Mouse (Mus musculus): Measurements from ENCODE around the gene Dennd1a.
A peak's percentile ranks its signal among the peaks of the same experiment; 100 is the strongest.

Dennd1a gene

GRCm38 (mm10) chr2:37837542-37837941, 449.6 kb downstream of the Dennd1a start:
- DNase-seq (ENCODE audit: extremely low spot score, low read depth, low spot score): no peak

GRCm38 (mm10) chr2:37836926-37837325, 450.3 kb downstream of the Dennd1a start:
- no peak for DNase-seq (ENCODE audit: extremely low spot score, low read depth, low spot score)

GRCm38 (mm10) chr2:37832253-37832652, 454.9 kb downstream of the Dennd1a start:
- no peak for DNase-seq (ENCODE audit: extremely low spot score, low read depth, low spot score)

- no peak for DNase-seq (ENCODE audit: extremely low spot score, low read depth, low spot score)
Measured at GRCm38 (mm10) chr2:37829758-37830275, 457.4 kb downstream of the Dennd1a start.

DNA sequence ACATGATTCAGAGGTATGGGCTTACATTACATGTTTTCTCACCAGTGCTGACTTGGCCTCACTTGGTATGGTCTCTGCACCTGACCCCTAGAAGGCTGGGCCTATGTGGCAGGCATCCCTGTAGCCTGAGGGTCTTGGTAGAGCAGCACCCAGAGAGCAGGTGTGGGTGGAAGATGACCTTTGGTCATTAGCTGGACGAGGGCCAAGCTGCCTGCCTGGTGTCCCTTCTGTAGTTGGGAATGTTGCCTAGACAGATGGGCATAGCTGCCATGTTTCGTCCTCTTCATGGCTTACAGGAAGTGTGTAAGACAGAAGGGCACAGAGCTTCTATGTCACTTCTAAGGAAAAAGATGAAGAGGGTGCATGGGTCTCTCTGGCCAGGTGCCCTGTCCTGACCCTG, 463.4 kb downstream of the Dennd1a start:
- DNase-seq (ENCODE audit: extremely low spot score, low read depth, low spot score): no peak

GRCm38 (mm10) chr2:37822122-37822521, 465.1 kb downstream of the Dennd1a start:
- no peak for DNase-seq (ENCODE audit: extremely low spot score, low read depth, low spot score)

DNA sequence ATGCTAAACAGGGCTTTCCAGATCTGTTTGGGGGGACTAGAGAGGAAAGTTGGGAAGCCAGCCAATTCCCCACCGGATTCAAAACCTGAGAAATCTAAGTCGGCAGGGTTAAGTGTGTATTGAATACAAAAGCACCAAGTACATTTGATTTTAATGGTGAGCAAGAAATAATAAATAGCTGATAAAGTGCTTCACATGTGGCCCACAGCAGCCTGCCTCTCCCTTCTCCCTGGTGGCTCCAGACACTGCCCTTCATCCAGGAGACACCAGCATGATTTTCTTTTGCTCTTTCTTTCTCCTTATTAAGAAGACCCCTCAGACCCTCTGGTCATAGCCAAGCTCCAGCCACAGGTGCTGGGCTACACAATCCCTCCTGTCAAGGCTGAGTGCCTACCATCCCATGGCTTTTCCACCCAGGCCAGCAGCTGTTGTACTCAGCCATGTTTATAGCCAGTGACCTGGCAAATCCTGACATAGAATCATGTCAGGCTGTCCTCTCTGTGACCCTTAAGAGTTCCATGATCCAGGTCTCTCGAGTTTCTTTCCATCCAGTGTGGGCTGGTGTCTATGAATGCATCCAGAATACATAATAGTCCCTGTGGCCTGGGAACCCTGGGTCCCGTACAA, 467.6 kb downstream of the Dennd1a start:
- no peak for DNase-seq (ENCODE audit: extremely low spot score, low read depth, low spot score)

DNA sequence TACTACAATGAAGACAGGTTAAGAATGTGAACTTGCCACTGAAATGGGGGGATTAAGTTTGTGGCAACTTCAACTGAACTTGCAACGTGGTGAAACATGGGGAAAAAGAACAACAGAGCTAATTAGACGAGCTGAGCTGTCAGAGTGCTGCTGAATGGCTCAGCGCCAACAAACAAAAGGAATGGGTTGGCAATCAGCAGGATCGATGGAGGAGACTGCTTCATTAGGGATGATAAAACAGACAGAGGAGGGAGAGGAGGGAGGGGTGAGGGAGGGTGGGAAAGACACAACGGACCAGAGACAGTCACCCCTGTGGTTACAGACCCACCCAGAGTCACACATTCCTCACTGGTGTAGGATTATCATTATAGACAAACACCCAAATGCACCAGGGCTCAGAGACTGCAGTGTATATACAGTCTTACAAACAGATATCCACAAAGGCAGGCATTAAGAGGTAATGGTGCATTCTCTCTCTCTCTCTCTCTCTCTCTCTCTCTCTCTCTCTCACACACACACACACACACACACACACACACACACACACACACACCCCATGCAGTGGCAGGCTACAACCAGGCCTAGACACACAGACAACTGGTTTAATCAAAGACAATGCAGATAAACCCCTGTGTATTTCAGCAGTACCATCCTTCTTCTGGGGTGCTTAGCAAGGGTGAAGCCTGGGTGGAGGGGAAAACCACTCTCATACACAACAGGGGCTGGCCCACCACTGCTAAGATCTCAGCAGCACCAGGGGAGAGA, 468.2 kb downstream of the Dennd1a start:
- no peak for DNase-seq (ENCODE audit: extremely low spot score, low read depth, low spot score)

DNA sequence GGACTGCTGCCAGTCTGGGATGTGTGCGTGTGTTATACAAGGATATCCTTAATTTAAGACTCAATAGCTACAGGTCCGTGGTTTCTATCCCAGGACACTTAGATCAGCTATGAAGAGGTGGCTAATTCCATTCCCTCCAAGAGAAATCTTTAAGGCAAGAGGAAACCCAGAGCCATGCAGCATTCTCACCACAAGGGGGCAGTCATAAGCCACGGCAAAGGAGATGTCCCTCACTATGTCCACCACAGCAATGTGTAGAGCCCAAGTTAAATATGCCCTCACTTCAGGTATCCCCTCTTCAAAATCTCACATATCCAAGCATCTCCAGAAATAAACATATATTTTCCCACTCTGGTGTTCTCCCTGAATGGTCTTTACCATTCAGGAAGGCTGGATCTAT, 471.5 kb downstream of the Dennd1a start:
- peak; percentile 72 for DNase-seq (ENCODE audit: extremely low spot score, low read depth, low spot score)

DNA sequence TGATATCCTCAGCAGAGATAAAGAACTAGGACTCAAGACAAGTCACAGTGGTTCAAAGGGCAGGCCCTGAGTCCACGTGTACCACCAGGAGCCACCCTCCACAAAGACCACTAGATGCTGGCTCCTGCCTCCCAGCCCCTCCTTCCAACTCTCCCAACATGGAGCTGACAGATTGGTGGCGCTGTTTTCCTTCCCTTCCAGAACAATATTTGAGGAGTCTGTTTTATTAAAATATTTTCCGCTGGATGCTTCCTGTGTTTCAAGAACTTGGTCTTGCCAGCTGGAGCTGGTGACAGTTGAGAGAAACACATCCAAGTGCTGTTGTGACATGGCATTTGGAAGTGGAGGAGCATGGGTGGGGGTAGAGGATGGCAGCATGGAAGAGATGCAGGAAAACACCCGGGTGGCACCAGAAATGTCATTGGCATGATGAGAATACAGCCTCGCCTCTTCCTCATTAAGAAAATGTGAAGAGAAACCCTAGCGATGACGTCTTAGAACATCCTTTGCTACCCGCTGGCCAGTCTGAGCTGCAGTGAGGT, 472.3 kb downstream of the Dennd1a start:
- no peak for DNase-seq (ENCODE audit: extremely low spot score, low read depth, low spot score)

DNA sequence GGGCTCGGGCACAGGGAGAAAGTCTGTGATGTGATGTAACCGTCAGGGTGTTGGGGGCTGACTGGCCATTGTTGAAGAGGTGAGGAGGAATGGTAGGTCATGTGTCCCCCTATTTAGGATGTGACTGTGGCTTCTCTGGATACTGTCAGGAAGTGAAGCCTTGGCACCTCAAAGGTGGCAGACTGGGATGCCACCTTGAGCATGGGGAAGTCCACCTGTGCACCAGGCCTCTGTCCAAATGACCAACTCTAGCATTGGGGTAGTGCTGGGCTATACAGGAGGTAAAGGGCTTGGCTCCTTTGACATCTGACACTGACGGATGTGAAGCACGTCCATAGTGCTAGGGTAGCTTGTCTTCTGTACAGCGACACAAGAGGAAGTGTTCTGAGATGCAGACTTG, 474.8 kb downstream of the Dennd1a start:
- no peak for DNase-seq (ENCODE audit: extremely low spot score, low read depth, low spot score)

- DNase-seq (ENCODE audit: extremely low spot score, low read depth, low spot score): no peak
Measured at GRCm38 (mm10) chr2:37811682-37812081, 475.5 kb downstream of the Dennd1a start.

- peak; percentile 73 for DNase-seq (ENCODE audit: extremely low spot score, low read depth, low spot score)
Measured at GRCm38 (mm10) chr2:37802610-37803212, 484.5 kb downstream of the Dennd1a start.

GRCm38 (mm10) chr2:37801687-37802086, 485.5 kb downstream of the Dennd1a start:
- no peak for DNase-seq (ENCODE audit: extremely low spot score, low read depth, low spot score)

DNA sequence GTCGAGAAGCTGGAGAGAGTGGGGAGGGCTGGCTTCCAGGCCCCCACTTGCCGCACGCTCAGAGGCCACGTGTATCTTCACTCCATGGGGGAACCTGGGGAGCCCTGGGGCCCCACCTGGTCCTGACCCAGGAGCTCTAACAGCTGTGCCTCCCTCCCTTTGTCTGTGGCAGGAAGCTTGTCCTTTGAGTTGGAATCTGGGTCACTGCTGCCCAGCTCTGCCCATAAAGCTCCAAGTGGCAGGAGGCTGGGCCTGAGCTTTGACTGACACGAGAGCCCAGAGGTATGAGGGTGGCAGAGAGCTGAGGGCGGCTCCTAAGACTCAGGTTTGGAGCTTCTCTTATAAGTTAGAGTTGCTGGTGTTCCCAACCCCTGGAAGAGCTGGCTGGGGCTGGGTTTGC, 488.1 kb downstream of the Dennd1a start:
- no peak for DNase-seq (ENCODE audit: extremely low spot score, low read depth, low spot score)

GRCm38 (mm10) chr2:37797046-37797445, 490.1 kb downstream of the Dennd1a start:
- no peak for DNase-seq (ENCODE audit: extremely low spot score, low read depth, low spot score)

DNA sequence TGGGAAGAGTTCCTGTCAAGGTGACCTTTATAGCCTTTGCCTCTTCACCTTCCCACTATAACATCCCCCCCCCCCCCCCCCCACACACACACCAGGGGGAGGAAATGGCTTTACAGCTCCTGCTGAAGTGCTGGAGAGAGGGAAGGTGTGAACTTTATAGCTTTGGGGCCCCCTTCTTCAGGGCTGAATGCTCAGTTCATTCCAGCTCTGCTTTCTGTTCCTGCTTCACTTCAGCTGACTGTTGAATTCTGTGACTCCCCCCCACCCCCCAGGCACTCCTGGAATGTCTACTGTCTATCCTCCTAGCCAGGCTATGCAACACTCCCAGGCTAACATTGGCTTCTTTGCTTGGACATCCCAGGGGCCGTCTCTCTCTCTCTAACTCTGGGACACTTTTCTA, 491.2 kb downstream of the Dennd1a start:
- no peak for DNase-seq (ENCODE audit: extremely low spot score, low read depth, low spot score)

GRCm38 (mm10) chr2:37791340-37791739, 495.9 kb downstream of the Dennd1a start:
- DNase-seq (ENCODE audit: extremely low spot score, low read depth, low spot score): no peak

DNA sequence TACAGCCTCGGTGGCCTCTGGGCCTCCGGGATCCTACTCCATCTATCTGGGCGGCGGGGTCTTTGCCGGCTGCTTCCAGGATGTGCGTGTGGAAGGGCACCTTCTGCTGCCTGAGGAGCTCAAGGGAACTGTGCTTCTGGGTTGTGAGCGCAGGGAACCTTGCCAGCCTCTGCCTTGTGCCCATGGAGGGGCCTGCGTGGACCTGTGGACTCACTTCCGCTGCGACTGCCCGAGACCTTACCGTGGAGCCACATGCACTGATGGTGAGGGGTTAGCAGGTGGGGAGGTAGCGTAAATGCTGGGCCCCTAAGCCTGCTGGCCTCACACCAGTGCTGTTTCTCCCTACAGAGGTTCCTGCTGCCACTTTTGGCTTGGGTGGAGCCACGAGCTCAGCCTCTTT, 496.5 kb downstream of the Dennd1a start:
- no peak for DNase-seq (ENCODE audit: extremely low spot score, low read depth, low spot score)

- no peak for DNase-seq (ENCODE audit: extremely low spot score, low read depth, low spot score)
Measured at GRCm38 (mm10) chr2:37789995-37790394, 497.2 kb downstream of the Dennd1a start.

GRCm38 (mm10) chr2:37789029-37789428, 498.2 kb downstream of the Dennd1a start:
- DNase-seq (ENCODE audit: extremely low spot score, low read depth, low spot score): no peak
